Mouse (Mus musculus): Measurements from ENCODE around the gene Map4k3. TPM values are rescaled to one million over a fixed set of nuclear protein-coding genes. Genes with fewer than 3 reads are reported as not detected.
"Not testable (repeated sequence)": the region's sequence is repeated elsewhere in the genome, so short reads cannot be mapped to it uniquely, and the experiment has no call there.

Map4k3 gene
- polyA plus RNA-seq, 1 experiment from 2014 or later: 36.5 TPM

DNA sequence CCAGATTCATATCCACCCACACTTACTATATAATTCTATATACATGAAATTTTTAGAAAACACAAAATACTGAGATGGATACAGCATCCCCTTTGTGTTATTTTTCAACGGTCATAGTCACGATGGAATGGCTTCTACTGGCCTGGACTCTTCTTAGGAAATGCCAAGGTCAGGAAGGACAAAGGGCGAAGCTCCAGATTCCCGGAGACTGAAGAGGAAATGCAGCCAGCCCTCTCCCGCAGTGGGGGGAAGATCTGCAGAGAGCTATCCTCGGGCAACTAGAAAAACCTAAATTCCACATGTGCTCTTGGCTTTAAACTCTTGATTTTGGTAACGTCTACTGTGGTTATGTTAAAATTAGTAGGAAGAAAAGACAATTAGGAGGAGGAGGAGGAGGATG is 153.3 kb downstream of the Map4k3 start:
- no peaks in the 10 kb centered on the region for H3K4me1 ChIP-seq (ENCODE audit: control insufficient read depth, insufficient read depth, low read length)
- no peak overlapping the region for H3K4me3 ChIP-seq (ENCODE audit: low read length)
- no peak for ATAC-seq (ENCODE audit: low FRiP score, low TSS enrichment)
- no peak overlapping the region for H3K4me2 ChIP-seq (replicated peaks; ENCODE audit: low read depth, low read length)
- H3K27ac ChIP-seq (ENCODE audit: low read depth, low read length): no peak overlapping the region
- 72% methylated on average over 7 of the region's 7 CpGs for WGBS
- H3K9ac ChIP-seq (ENCODE audit: low read depth, low read length): no peak overlapping the region
- no peaks in the 10 kb centered on the region for H3K9me3 ChIP-seq (ENCODE audit: control insufficient read depth, low read length)
- H3K36me3 ChIP-seq (ENCODE audit: control insufficient read depth, insufficient read depth, low read length): no peaks in the 10 kb centered on the region
- H3K27me3 ChIP-seq (ENCODE audit: control insufficient read depth, insufficient read depth, low read length): no peaks in the 10 kb centered on the region

DNA sequence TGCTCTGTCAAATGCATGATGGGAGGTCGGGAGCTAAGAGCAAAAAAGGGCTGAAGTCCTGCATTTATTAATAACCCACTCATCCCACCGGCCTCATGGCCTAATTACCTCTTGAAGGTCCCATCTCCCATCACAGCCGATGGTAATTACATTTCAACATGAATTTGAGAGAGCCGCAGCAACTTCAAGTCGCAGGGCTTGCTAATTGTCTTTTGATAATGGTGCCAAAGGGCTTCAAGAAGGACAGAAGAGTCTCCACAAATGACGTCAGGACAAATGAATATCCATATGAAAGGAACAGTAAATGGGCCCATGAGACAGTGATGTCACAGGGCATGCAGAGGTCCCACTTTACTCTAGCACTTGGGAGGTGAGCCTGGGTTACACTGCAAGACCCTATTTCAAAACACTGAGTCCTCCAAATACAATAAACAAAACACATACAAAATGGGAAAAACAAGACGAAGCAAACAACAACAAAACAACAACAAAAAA is 153.8 kb downstream of the Map4k3 start:
- H3K9ac ChIP-seq (ENCODE audit: low read depth, low read length): no peak overlapping the region
- no peak overlapping the region for H3K4me2 ChIP-seq (replicated peaks; ENCODE audit: low read depth, low read length)
- no peaks in the 10 kb centered on the region for H3K27me3 ChIP-seq (ENCODE audit: control insufficient read depth, insufficient read depth, low read length)
- H3K27ac ChIP-seq (ENCODE audit: low read depth, low read length): no peak overlapping the region
- no peak overlapping the region for H3K4me3 ChIP-seq (ENCODE audit: low read length)
- no peak for ATAC-seq (ENCODE audit: low FRiP score, low TSS enrichment)
- WGBS: 81% methylated on average over 7 of the region's 7 CpGs
- no peaks in the 10 kb centered on the region for H3K4me1 ChIP-seq (ENCODE audit: control insufficient read depth, insufficient read depth, low read length)
- no peaks in the 10 kb centered on the region for H3K9me3 ChIP-seq (ENCODE audit: control insufficient read depth, low read length)
- no peaks in the 10 kb centered on the region for H3K36me3 ChIP-seq (ENCODE audit: control insufficient read depth, insufficient read depth, low read length)

DNA sequence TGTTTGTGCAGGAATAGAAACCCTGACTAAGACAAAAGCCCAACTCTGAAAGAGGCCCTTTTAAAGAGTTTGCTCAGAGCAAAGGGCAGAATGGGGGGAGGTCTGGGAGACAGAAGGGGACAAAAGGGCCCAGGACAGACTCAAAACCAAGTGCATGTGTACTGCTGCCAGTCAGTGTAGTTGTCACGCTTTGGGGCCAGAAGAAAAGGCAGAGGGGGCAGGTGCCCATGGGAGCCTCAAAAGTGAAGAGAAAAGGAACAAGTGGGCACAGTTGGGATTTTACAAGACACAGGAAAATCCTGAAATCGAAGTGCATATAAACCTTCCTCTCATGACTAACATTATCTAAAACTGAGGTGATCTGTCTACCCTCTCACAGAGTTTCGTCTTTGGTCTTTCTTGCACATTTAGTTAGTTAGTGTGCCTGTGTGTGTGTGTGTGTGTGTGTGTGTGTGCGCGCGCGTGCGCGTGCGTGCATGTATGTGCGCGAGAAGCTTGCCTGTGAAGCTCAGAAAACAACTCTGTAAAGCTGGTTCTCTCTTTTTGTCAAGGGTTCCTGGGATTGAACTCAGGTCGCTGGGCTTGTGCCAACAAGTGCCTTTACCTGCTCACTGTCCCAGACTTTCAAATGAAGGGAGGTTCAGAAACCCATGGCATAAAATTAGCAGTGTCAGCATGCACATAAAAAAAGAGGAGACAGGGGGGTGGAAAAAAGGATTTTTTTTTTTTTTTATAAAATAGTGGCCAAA is 155.9 kb downstream of the Map4k3 start:
- H3K27me3 ChIP-seq (ENCODE audit: control insufficient read depth, insufficient read depth, low read length): no peaks in the 10 kb centered on the region
- ATAC-seq (ENCODE audit: low FRiP score, low TSS enrichment): no peak
- no peak overlapping the region for H3K4me3 ChIP-seq (ENCODE audit: low read length)
- H3K4me2 ChIP-seq (replicated peaks; ENCODE audit: low read depth, low read length): no peak overlapping the region
- no peaks in the 10 kb centered on the region for H3K36me3 ChIP-seq (ENCODE audit: control insufficient read depth, insufficient read depth, low read length)
- no peak overlapping the region for H3K27ac ChIP-seq (ENCODE audit: low read depth, low read length)
- no peaks in the 10 kb centered on the region for H3K4me1 ChIP-seq (ENCODE audit: control insufficient read depth, insufficient read depth, low read length)
- 96% methylated on average over 13 of the region's 13 CpGs for WGBS
- H3K9ac ChIP-seq (ENCODE audit: low read depth, low read length): no peak overlapping the region
- H3K9me3 ChIP-seq (ENCODE audit: control insufficient read depth, low read length): no peaks in the 10 kb centered on the region

GRCm38 (mm10) chr17:80571460-80571859 is 156.8 kb downstream of the Map4k3 start:
- Histone ChIP-seq H3K9me3 (ENCODE audit: control insufficient read depth, low read length) (no peaks in the 10 kb centered on the region), H3K36me3 (ENCODE audit: control insufficient read depth, insufficient read depth, low read length) (no peaks in the 10 kb centered on the region), H3K27me3 (ENCODE audit: control insufficient read depth, insufficient read depth, low read length) (no peaks in the 10 kb centered on the region), H3K4me2 (replicated peaks; ENCODE audit: low read depth, low read length) (no peak overlapping the region), H3K4me1 (ENCODE audit: control insufficient read depth, insufficient read depth, low read length) (no peaks in the 10 kb centered on the region), H3K27ac (ENCODE audit: low read depth, low read length) (no peak overlapping the region), H3K9ac (ENCODE audit: low read depth, low read length) (no peak overlapping the region), H3K4me3 (ENCODE audit: low read length) (no peak overlapping the region)
- 95% methylated on average over 4 of the region's 4 CpGs for WGBS
- no peak for ATAC-seq (ENCODE audit: low FRiP score, low TSS enrichment)

DNA sequence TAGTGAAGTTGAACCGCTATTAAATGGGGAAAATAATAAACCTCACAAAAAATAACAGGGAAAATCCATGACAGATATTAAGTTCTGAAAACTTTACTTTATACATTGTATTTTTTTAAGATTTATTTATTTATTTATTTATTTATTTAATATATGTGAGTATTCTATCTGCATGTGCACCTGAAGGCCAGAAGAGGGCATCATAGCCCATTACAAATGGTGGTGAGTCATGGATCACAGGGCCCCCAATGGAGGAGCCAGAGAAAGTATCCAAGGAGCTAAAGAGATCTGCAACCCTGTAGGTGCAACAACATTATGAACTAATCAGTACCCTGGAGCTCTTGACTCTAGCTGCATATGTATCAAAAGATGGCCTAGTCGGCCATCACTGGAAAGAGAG is 158.6 kb downstream of the Map4k3 start:
- ATAC-seq (ENCODE audit: low FRiP score, low TSS enrichment): not testable (repeated sequence)
- WGBS: 98% methylated on average over 1 of the region's 2 CpGs

GRCm38 (mm10) chr17:80568842-80569601 is 159.3 kb downstream of the Map4k3 start:
- no peak for ATAC-seq (ENCODE audit: low FRiP score, low TSS enrichment)

More for the DNA sequence above, 158.6 kb downstream of the Map4k3 start:
- not testable (repeated sequence) for H3K27ac ChIP-seq (ENCODE audit: low read depth, low read length); H3K4me3 ChIP-seq (ENCODE audit: low read length); H3K4me2 ChIP-seq (replicated peaks; ENCODE audit: low read depth, low read length); H3K4me1 ChIP-seq (ENCODE audit: control insufficient read depth, insufficient read depth, low read length); H3K36me3 ChIP-seq (ENCODE audit: control insufficient read depth, insufficient read depth, low read length); H3K27me3 ChIP-seq (ENCODE audit: control insufficient read depth, insufficient read depth, low read length); H3K9ac ChIP-seq (ENCODE audit: low read depth, low read length); H3K9me3 ChIP-seq (ENCODE audit: control insufficient read depth, low read length)

DNA sequence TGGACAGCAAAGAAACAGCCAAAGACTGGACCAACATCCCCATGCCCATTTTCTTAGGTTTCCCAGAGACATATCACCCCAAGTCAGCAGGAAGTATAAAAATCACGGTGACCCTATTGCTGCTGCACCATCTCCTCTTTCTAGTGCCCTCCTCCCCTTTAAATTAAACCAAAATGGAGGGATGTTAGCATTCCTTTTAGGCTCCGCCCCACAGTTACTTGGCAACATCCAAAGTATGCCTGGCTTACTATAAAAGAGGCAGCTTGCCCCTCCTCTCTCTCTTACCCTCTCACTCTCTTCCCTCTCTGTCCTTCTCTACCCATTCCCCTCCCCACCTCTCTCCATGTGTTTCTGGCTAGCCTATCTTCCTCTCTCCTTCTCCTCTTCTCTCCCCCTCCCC is 159.8 kb downstream of the Map4k3 start:
- no peak overlapping the region for H3K4me3 ChIP-seq (ENCODE audit: low read length)
- H3K9me3 ChIP-seq (ENCODE audit: control insufficient read depth, low read length): no peaks in the 10 kb centered on the region
- H3K27me3 ChIP-seq (ENCODE audit: control insufficient read depth, insufficient read depth, low read length): no peaks in the 10 kb centered on the region
- no peaks in the 10 kb centered on the region for H3K36me3 ChIP-seq (ENCODE audit: control insufficient read depth, insufficient read depth, low read length)
- ATAC-seq (ENCODE audit: low FRiP score, low TSS enrichment): no peak
- no peaks in the 10 kb centered on the region for H3K4me1 ChIP-seq (ENCODE audit: control insufficient read depth, insufficient read depth, low read length)
- H3K27ac ChIP-seq (ENCODE audit: low read depth, low read length): no peak overlapping the region
- no peak overlapping the region for H3K4me2 ChIP-seq (replicated peaks; ENCODE audit: low read depth, low read length)
- WGBS: 87% methylated on average over 2 of the region's 2 CpGs
- H3K9ac ChIP-seq (ENCODE audit: low read depth, low read length): no peak overlapping the region

More at GRCm38 (mm10) chr17:80568842-80569601, 159.3 kb downstream of the Map4k3 start:
- Histone ChIP-seq H3K27me3 (ENCODE audit: control insufficient read depth, insufficient read depth, low read length) (no peaks in the 10 kb centered on the region), H3K4me2 (replicated peaks; ENCODE audit: low read depth, low read length) (no peak overlapping the region), H3K4me1 (ENCODE audit: control insufficient read depth, insufficient read depth, low read length) (no peaks in the 10 kb centered on the region), H3K36me3 (ENCODE audit: control insufficient read depth, insufficient read depth, low read length) (no peaks in the 10 kb centered on the region), H3K27ac (ENCODE audit: low read depth, low read length) (no peak overlapping the region), H3K4me3 (ENCODE audit: low read length) (no peak overlapping the region), H3K9ac (ENCODE audit: low read depth, low read length) (no peak overlapping the region), H3K9me3 (ENCODE audit: control insufficient read depth, low read length) (no peaks in the 10 kb centered on the region)
- 90% methylated on average over 6 of the region's 6 CpGs for WGBS

- 80% methylated on average over 3 of the region's 3 CpGs for WGBS
- no peaks in the 10 kb centered on the region for H3K27me3 ChIP-seq (ENCODE audit: control insufficient read depth, insufficient read depth, low read length)
- ATAC-seq (ENCODE audit: low FRiP score, low TSS enrichment): no peak
- no peak overlapping the region for H3K27ac ChIP-seq (ENCODE audit: low read depth, low read length)
- no peak overlapping the region for H3K9ac ChIP-seq (ENCODE audit: low read depth, low read length)
- no peaks in the 10 kb centered on the region for H3K4me1 ChIP-seq (ENCODE audit: control insufficient read depth, insufficient read depth, low read length)
- no peaks in the 10 kb centered on the region for H3K36me3 ChIP-seq (ENCODE audit: control insufficient read depth, insufficient read depth, low read length)
- no peak overlapping the region for H3K4me2 ChIP-seq (replicated peaks; ENCODE audit: low read depth, low read length)
- H3K4me3 ChIP-seq (ENCODE audit: low read length): no peak overlapping the region
- H3K9me3 ChIP-seq (ENCODE audit: control insufficient read depth, low read length): no peaks in the 10 kb centered on the region
These were observed 163.7 kb downstream of the Map4k3 start for GRCm38 (mm10) chr17:80564611-80564924.

Measured in kidney, embryonic 14.5 days (tissue).